Mouse (Mus musculus): ENCODE data around the gene Pnpla2. TPM values are rescaled to one million over a fixed set of nuclear protein-coding genes. Genes with fewer than 3 reads are reported as not detected.

The Pnpla2 gene
- polyA plus RNA-seq, 3 experiments from 2014 or later = 49.4 to 68.0 (median 63.9) TPM

GRCm38 (mm10) chr7:141451928-141452327 is 3.1 kb upstream of the Pnpla2 start:
- no peak for ATAC-seq

DNA sequence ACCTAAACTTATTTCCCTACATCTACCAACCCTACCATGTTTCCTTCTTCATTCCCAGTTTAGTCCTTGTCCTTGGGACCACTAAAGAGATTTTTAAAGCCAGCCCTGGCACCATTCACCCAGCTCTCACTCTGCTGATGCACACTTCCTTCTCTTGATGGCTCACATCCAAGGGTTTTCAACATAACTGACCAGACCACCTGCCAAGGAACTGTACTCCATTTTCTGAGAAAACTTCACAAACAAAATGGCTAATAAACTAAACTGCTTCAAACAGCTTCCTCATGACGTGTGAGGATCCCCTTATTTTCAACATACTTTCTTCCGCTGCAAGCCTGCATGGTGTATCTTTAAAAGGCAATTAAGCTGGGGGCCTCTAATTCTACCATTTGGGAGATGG is 1.4 kb upstream of the Pnpla2 start:
- no peak for ATAC-seq

DNA sequence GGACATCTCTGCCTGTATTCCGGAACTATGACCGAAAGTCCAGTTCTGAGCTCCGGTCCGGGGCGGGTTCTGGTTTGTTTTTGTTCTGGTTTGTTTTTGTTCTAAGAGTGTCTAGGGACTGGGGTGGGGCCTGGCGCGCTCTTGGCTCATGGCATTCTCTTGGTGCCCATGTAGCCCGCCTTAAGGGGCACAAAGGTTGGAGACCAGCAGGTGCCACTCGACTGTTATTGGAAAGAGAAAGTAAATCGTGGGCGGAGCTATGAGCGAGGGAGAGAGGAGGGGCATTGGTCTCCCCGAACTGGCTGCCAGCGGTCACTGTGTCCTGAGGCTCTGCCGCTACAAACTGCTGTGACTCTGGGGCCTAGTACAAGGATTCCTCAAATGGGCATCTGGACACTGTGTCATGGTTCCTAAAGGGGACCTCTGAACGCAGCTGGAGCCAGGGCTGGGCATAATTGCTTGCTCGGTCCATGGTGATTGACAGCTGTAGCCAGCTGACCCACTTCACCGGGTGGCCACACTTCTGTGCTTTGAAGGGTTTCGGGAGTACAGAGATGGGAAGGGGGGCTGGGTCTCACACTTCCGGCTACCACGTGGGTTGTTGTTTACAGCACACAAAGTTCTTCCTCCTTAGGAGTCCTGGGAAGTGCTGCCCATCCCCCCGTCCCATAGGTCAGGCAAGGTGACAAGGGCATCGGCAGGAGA is 764 bp downstream of the Pnpla2 start:
- ATAC-seq = peak; percentile 39

- no peak for ATAC-seq
Measured at GRCm38 (mm10) chr7:141456739-141457138, 1.7 kb downstream of the Pnpla2 start.

- no peak for ATAC-seq
Measured at GRCm38 (mm10) chr7:141457236-141457635, 2.2 kb downstream of the Pnpla2 start.

- no peak for ATAC-seq
Measured at GRCm38 (mm10) chr7:141457986-141458660, 3.1 kb downstream of the Pnpla2 start.

GRCm38 (mm10) chr7:141458661-141459060 is 3.7 kb downstream of the Pnpla2 start:
- no peak for ATAC-seq

DNA sequence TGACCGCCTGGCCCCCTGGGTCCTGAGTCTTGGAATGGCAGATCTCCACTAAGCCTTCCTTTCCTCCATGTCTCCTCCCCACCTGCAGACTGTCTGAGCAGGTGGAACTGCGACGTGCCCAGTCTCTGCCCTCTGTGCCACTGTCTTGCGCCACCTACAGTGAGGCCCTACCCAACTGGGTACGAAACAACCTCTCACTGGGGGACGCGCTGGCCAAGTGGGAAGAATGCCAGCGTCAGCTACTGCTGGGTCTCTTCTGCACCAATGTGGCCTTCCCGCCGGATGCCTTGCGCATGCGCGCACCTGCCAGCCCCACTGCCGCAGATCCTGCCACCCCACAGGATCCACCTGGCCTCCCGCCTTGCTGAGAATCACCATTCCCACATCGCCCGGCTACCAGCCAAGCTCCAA is 4.3 kb downstream of the Pnpla2 start:
- no peak for ATAC-seq

- no peak for ATAC-seq
Measured at GRCm38 (mm10) chr7:141460001-141460390, 5.0 kb downstream of the Pnpla2 start.

DNA sequence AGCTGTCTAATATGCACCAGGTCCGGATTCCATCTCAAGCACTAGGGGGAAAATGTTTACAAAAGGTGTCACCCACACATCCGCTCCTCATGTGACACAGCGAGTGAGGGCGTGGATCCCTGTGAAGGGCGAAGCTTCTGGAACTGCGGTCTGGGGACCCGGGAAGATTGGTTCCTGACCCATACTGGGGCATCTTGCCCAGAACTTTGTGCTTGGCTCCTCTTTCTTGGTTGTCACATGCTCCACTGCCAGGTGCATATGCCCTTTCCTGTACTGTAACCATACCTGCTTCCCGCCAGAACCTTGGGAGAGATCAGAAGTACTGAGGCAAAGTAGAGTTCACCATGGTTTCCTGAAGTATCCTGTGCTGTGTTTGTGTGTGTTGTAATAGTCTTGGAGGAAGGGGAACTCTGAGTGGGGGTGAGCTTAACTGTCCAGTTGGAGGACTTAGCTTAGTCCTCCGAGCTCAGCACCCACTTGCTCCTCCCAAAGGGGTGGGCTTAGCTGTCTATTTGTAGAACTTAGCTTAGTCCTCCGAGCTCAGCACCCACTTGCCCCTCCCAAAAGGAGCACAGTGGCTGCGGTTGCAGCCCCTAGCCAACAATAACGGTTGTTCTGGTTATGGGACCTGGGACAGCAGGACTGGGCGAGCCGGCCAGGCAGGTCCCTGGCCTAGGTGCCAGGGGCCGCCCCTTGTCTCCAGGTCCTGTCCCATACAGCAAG is 5.6 kb downstream of the Pnpla2 start, which contains the start of gene Cracr2b:
Gene Cracr2b, plus strand, starts transcription at position 704 of the 723 bp plus-strand sequence.
- no peak for ATAC-seq

- no peak for ATAC-seq
Measured at GRCm38 (mm10) chr7:141461521-141462332, 6.7 kb downstream of the Pnpla2 start.

GRCm38 (mm10) chr7:141462333-141462821 is 7.4 kb downstream of the Pnpla2 start:
- ATAC-seq = no peak

DNA sequence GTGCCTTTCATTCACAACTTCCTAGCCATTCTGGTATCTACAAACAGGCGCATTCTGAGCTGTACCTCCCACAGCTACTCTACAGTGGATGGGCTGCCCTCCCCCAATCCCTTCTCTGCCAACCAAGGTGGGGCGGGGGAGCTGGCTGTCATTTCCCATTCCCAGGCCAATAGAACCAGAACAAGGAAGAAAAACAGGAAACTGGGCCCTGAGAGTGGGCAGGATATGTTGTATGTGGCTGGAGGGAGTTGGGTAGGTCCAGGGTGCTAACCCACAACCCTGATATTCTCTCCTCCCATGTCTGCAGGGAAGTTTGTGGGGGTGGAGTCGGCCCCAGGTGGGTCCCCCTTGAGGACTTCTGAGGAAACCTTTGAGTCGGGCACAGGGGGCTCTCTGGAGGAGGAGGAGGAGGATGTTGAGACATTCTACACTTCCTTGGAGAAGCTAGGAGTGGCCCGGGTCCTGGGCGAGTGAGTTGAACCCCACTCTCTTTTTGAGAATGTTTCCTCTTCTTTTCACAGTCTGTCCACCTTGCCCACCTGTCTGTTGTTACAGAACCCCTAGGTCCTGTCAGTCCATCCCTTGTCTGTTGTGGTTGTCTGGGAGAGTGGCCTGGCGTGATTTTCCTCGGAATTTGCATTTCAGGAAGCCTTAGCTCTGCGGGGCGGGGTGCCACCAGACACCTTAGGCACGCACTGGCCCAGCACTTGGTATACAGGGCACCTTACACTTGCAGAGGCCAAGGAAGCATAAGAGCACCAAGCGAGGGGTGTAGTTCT is 9.0 kb downstream of the Pnpla2 start:
- ATAC-seq = no peak

DNA sequence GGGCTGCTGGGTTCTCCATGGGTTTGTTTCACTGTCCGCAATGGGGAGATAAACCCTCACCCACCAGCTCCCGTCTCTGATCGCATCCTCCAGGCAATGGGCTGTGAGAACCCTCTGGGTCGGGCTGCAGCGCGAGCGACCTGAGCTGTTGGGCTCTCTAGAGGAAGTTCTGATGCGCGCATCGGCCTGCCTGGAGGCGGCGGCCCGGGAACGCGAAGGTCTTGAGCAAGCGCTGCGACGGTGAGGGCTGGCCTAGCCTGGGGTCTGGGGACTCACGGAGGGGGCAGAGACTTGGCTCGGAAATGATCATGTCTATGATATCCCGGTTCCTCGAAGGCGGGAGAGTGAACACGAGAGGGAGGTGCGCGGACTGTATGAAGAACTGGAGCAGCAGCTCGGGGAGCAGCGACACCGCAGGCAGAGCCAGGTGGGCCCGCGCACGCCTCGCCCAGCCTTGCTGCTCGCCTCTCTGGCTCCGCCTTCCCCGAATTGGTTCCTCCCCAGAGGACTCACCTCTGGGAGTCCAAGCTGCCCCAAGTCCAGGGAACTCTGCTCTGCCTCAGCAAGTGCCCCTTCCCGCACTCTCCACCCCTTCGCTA is 9.7 kb downstream of the Pnpla2 start:
- ATAC-seq = no peak

- no peak for ATAC-seq
Measured at GRCm38 (mm10) chr7:141465388-141466044, 10.5 kb downstream of the Pnpla2 start.

DNA sequence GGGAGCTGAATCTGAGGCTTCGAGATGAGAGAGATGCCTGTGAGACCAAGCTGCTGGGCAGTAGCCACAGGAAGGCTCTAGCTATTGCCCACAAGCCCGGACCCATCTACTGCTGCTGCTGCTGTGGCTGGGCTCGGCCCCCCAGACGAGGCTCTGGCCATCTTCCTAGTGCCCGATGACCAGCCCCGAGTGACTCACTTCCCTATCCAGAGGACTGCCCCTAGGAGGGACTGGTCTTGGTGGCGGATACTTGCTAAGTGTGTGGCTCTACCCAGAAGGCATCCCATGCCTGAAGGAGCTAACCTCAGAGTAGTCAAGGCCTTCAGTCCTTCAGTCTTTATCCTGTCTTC is 11.0 kb downstream of the Pnpla2 start:
- no peak for ATAC-seq

- ATAC-seq = no peak
Measured at GRCm38 (mm10) chr7:141466607-141467148, 11.7 kb downstream of the Pnpla2 start.

GRCm38 (mm10) chr7:141467230-141468030 is 12.4 kb downstream of the Pnpla2 start, which contains the start of gene Cd151:
Cd151 (plus strand) TSS chr7:141467392.
- peak; percentile 67 for ATAC-seq

DNA sequence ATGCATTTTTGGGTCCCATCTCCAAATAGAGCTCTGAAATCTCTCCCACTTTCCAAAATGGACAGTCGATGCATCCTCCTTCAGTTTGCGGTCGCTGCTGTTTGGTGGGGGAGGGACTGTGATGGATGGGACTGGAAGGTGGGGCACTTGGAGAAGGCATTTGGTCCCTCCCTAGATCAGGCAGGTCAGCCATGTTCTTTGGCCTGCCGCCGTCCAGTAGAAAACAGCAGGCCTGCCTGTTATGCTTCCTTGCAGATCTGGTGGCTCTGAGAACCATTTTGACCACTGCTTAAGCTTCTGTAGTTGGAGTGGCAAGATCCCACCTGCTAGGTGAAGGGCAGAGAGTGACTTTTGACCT is 13.1 kb downstream of the Pnpla2 start:
- ATAC-seq = no peak

All from inflammation-experienced regulatory T-cells, adult 6 months (primary cell).